Mouse (Mus musculus) adrenal gland, postnatal 10 days (tissue): ENCODE results near the gene Tbc1d7. TPM values are rescaled to one million over a fixed set of nuclear protein-coding genes. Genes with fewer than 3 reads are reported as not detected.
A peak's percentile ranks its signal among the peaks of the same experiment; 100 is the strongest.

Source experiments
- DNase-seq: peaks from one replicate; pipeline ENCODE4 v3.0.0; 2021; ENCODE audit warnings: mixed read lengths
- total RNA-seq, 2 experiments: library from RNA; stranded (reverse); gene quantifications; 2 replicates each; pipeline ENCODE4 v1.2.3; 2021

The Tbc1d7 gene
- total RNA-seq, 2 experiments from 2014 or later: 24.4 to 26.7 TPM

DNA sequence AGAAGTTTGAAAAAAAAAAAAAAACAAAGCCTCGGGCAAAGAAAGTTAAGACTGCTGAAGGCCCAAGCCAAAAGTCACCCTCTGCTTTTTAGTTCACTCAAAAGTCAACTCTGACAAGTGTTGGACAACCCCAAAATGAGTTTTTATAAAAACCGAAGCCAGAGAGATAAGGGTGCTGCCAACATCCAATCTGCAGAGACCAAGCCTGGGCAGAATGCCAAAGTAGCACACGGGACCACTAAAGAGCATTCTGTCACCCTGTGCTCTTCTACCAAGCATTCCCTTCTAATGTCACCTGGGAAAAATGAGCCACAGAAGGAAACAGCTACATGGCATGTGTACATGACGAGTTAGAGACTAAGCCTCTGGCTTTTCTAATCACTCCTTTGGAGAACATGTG lies 36.8 kb downstream of the Tbc1d7 start:
- DNase-seq: no peak

DNA sequence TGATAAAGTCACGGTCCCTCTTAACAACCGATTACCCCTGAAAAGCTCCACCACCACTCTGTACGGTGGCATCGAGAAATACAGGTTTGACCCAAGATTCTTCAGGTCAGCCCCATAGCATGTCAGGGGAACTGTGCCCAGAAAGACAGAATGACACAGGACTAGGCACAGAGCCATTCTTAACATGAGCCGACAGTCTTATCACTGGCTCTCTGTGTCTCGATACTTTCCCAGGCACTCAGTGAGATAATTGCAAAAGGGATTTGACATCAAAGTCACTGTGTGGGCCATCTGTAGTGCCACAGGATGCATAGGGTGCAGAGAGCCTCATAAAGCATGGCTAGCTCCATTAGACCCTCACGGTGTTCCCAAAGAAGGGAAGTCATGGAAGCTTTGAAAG lies 37.9 kb downstream of the Tbc1d7 start:
- no peak for DNase-seq

DNA sequence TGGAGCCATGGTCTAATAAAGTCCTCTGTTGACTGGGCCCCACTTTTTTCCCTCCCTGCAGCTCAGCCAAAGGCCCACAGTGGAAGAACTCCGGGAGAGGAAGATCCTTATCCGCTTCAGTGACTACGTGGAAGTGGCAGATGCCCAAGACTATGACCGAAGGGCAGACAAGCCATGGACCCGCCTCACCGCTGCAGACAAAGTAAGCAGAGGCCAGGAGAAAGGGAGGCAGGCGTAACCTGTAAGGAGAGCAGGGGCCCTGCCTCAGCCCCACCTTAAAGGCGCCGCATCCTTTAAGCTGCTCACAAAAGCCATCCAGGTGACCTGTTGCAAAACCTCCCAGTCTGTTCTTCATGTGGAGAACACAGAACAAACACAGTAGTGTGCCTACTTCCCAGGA lies 38.4 kb downstream of the Tbc1d7 start:
- DNase-seq: no peak

DNA sequence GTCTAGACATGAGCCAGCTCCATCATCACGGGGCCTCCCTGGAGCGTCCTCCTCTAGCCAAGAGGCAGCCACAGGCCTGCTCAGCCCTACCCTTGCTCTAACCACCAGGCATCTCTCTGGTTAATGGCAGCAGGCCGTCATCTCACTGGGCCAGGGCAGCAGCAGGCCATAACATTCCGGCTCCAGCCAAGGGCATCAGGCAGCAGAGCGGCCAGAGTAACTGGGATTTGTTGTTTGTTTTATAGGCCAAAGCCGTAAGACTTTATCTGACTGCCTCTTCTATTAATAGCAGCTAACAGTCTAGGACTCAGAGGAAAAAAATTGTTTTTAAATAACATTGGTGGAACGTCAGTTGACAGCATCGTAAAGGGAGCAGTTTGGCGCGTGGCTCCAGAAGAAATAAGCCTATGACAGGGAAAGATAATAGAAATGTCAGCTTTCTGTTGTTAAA lies 39.5 kb downstream of the Tbc1d7 start:
- peak; percentile 19 for DNase-seq

DNA sequence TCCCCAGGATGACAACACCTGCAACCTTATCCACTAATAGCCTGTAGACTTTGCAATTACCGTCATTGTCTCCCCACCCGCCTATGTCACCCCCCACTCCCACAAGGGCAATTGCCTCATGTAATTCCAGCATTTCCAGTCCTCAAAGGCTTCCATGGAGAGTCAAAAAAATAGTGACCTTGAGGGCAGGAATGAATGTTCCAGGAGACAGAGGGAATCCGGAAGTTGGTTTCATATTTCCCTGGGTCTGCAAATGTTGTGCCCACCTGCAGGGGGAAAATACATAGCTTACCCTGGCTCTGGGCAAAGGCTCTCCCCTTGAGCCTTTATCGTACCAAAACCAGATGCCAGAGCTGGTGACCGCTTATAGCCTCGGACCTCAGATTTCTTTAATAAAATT lies 41.1 kb downstream of the Tbc1d7 start:
- DNase-seq: no peak

DNA sequence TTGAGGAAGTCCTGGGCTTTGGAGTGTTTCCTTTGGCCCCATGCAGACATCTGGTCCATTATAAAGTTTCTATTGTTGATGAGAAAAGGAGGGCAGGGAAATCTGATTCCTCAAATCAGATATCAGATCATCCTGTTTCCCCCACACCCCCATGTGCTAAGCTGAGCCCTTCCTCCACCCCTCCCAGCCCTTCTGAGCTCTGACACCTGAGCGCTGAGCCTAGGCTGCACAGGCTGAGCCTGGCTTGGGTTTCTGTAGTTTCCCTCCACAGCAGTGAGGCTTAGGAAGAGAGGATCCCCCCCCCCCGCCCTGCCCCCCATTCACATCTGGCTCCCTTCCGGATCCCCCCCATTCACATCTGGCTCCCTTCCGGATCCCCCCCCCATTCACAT lies 46.6 kb downstream of the Tbc1d7 start:
- DNase-seq: no peak

DNA sequence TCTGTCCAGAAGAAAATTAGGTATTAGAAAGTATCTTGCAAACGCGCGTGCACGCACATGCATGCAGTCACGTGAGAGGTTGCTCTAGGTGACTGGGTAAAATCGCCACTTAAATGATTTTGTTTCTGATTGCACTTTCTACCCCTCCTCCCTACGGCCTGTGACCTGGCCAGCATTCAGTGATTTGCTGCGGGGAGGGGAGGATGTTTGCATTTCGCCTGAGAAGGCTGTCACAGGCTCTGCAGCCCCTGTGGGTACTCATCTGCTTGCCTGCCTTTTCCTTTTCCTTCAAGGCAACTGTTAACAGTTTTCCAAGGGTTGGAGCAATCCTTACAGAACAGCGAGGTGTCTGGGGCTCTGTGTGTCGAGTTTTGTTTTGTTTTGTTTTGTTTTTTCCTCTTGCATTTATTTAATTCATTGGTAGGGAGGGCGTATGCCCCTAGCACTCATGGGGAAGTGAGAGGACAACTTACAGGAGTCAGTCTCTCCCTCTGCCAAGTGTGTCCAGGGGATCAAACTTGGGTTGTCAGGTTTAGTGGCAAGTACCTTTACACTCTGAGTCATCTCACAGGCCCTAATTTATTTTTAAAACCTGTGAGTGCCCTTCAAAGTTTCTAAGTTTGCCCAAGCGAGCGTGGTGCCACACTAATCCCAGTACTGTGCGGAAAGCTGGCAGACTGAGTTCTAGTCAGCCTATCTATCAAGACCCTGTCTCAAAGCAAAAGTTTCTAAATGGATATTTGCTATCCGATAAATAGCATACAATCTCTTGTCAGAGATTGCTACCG lies 47.2 kb downstream of the Tbc1d7 start:
- no peak for DNase-seq

DNA sequence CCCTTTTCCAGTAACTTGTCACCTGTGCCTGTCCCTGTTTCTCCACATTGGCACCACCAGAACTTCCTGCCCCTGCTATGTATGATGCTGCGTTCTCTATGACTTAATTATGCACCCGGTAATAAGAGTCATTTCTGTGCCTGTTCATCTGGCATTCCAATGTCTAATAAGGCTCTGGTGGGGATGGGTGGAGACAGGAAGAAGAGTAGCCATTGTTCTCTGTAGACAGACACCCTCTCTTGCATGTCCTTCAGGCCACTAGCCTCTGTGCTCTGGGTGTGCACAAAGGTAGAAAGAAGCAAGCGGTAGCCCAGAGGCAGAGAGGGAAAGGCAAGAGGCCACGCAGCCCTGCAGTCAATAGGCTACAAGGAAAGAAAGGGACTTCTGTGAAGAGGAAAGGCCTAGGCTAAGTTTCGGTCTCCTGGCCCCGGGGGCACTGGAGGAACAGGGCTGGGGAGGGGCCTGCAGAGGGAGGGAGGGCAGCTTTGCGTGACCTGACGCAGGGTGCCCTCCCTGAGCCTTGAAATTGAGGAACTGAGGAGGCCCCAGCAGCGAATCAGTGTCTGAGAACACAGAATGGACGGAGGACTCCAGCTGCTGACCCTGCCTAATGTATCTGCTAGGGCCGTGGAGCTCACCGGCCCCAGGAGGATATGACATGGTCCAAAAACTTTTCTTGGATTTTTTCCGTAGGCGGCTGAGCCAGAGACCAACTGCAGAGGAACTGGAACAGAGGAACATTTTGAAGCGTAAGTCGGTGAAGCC lies 48.8 kb downstream of the Tbc1d7 start:
- DNase-seq: peak; percentile 18

DNA sequence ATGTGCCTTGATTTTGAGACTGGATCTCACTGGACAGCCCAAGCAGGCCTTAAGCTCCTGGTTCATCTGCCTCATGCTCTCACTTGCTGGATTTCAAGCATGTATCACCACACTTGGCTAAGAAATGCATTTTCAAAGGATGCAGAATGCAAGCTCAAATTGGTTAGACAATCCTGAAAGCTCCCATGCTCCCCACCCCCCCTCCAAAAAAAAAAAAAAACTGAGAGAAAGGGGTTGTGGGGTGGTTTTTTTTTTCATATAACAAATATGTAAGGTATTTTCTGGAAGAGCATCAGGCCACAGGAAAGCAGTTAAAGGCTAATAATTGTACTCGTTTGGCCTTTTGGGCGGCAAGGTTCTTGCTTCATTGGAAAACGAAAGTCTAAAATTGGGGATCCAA lies 58.2 kb downstream of the Tbc1d7 start:
- no peak for DNase-seq

DNA sequence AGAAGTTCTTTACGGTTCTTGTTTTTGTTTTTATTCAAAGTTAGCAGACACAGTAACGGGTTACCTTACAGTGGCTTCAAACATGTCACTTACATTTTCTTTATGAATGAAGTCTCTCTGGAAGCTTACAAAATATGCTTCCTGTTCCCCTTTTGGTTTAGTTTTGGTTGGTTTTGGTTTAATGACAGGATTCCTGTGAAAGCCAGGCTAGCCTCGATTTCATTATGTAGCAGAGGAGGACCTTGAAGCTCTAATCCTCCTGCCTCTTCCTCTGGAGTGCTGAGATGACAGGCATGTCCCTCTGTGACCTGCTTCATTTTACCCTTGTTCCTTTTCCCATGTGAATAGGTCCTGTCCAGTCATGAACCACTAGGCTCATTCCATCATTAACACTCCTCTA lies 58.6 kb downstream of the Tbc1d7 start:
- no peak for DNase-seq

DNA sequence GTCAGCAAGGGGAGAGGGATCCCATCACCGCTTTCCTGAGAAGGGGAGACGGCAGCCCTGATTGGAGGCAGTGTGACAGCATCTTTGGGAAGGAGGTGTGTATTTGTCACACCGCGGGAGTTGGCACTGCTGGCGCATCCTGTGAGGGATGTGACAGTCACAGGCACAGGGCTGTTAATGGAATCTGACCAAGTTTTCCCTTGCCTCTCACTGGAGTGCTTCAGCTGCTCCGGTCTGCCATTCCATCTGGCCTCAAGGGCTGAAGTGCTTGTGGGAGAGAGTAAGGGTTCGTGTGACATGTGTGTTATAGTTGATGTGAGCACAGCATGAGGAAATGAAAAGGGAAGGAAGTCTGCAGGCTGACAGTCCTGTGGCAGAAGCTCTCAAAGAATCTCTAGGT lies 59.0 kb downstream of the Tbc1d7 start:
- no peak for DNase-seq

DNA sequence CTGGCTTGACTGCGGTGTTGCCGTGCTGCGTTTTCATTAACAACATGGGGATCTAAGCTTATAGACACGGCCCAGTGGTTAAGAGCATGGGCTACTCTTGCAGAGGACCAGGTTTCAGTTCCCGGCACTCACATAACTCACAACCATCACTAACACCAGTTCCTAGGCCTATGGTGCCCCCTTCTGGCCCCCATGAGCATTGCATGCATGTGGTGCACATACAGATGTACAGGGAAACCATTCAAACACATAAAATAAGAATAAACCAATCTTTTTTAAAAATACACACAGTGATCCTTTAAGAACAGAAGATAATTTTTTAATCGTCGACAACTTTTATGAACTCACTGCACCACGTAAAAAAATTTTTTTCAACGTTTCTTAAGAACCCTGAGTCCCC lies 66.8 kb downstream of the Tbc1d7 start:
- DNase-seq: no peak

DNA sequence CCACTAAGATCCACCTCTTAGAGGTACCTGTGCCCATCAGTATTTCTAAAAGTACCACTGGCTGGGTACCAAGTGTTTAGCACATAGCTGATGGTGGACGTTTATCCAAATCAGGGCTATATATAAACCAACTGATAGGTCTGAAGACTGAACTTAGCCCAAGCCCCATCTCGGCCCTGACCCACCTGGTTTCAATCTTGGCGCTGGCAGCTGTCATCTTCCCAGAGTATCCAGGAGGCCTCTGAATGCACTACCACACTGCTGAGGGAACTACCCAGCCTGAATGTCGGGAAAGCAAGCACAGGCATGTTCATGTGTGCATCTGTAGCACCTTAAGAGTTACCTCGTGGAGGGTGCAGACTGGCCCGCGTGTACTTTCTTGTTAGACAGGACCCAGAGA lies 68.4 kb downstream of the Tbc1d7 start:
- DNase-seq: no peak

Other genes starting within 250 kb of the Tbc1d7 start
- gene Gfod1, start 132.7 kb upstream of the Tbc1d7 start, total RNA-seq: 10 to 100 TPM; 10.1 to 11.7 TPM
- gene Sirt5, start 194.0 kb upstream of the Tbc1d7 start, total RNA-seq: 10 to 100 TPM; 24.9 to 34.0 TPM
- gene Nol7, start 226.9 kb upstream of the Tbc1d7 start, total RNA-seq: 100 to 1,000 TPM; 109 to 122 TPM